Mouse (Mus musculus): ENCODE measurements around the gene Cenpq. TPM values are rescaled to one million over a fixed set of nuclear protein-coding genes. Genes with fewer than 3 reads are reported as not detected.

Cenpq gene
- total RNA-seq (2023): 10 to 100 TPM; 22.8 to 23.9 TPM

GRCm38 (mm10) chr17:40934420-40935231 is at the start of gene Cenpq, which contains the start of gene Mut:
Gene Cenpq (minus strand): TSS chr17:40935047.
Gene Mut (plus strand): TSS chr17:40934685.

DNA sequence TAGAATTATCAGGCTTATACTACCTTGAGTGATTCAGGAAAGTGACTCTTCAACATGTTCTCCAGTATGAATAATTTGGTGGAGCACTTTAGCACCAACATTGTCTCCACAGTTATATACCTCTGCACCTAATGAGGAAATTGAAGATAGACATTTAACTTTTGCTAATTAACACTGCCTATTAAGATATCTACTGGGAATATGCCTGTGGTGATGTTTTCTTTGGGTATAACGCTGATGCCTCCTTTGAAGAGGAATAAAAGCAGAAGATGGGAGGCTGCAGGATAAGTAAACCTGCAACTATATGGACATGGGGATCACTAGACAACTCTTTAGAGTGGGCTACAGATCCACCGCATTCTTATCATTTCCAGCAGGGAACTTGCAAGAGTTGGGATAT is 20.6 kb downstream of the Cenpq start, which contains the start of gene Glyatl3:
TSS of gene Glyatl3 (minus strand) at position 101 of the 400 bp plus-strand sequence.

GRCm38 (mm10) chr17:40879924-40880691 is 54.7 kb downstream of the Cenpq start, which contains the start of gene 9130008F23Rik:
Gene 9130008F23Rik (minus strand): TSS chr17:40880559.

Other genes starting within 250 kb of the Cenpq start
- gene Esp1, start 207.9 kb downstream of the Cenpq start, total RNA-seq (2023): not detected
- not detected for gene Crisp2, start 128.0 kb downstream of the Cenpq start, total RNA-seq (2023)
- gene Rhag, start 123.9 kb downstream of the Cenpq start, total RNA-seq (2023): 10 to 100 TPM in 1 of 2 experiments, 1 to 10 TPM in 1; 3.0 to 14.5 TPM
- gene 9130008F23Rik, start 54.5 kb downstream of the Cenpq start, total RNA-seq (2023): under 1 TPM in 1 of 2 experiments, not detected in 1; 0.33 TPM
- not detected for gene Glyatl3, start 20.7 kb downstream of the Cenpq start, total RNA-seq (2023)
- 1 to 10 TPM; 7.9 to 9.4 TPM for gene Mut, start 362 bp downstream of the Cenpq start, total RNA-seq (2023)